Mouse (Mus musculus) neural tube, embryonic 13.5 days (tissue): ENCODE measurements around the gene Ramp2. TPM values are rescaled to one million over a fixed set of nuclear protein-coding genes. Genes with fewer than 3 reads are reported as not detected.

Experiments
- ATAC-seq: fragments of 200-750 bp; cut with Nextera tagmentation; 2 replicates; pipeline ENCODE4 v1.8.0; 2017; ENCODE audit warnings: low read depth, mild to moderate bottlenecking, moderate TSS enrichment, moderate library complexity
- H3K27ac ChIP-seq: fragments of 300-500 bp; sonication (generic); replicated peaks from 2 replicates; pipeline ENCODE4 v1.5.1; 2015; ENCODE audit warnings: moderate library complexity, mild to moderate bottlenecking, inconsistent platforms
- H3K27me3 ChIP-seq: fragments of 300-500 bp; sonication (generic); 2 replicates; pipeline ENCODE4 v1.6.1; 2015; ENCODE audit warnings: mild to moderate bottlenecking, inconsistent platforms
- H3K36me3 ChIP-seq: fragments of 300-500 bp; sonication (generic); 2 replicates; pipeline ENCODE4 v1.6.1; 2015; ENCODE audit warnings: mild to moderate bottlenecking, inconsistent platforms
- H3K4me1 ChIP-seq: fragments of 300-500 bp; sonication (generic); replicated peaks from 2 replicates; pipeline ENCODE4 v1.6.1; 2015; ENCODE audit warnings: inconsistent platforms
- H3K4me2 ChIP-seq: fragments of 300-500 bp; sonication (generic); 2 replicates; pipeline ENCODE4 v1.6.1; 2015; ENCODE audit warnings: inconsistent platforms, mild to moderate bottlenecking, moderate library complexity
- H3K4me3 ChIP-seq: fragments of 300-500 bp; sonication (generic); 2 replicates; pipeline ENCODE4 v1.5.1; 2015; ENCODE audit warnings: mild to moderate bottlenecking, inconsistent platforms
- H3K9ac ChIP-seq: fragments of 300-500 bp; sonication (generic); 2 replicates; pipeline ENCODE4 v1.6.1; 2015; ENCODE audit warnings: moderate library complexity, mild to moderate bottlenecking, inconsistent platforms
- H3K9me3 ChIP-seq: fragments of 300-500 bp; sonication (generic); 2 replicates; pipeline ENCODE4 v1.6.1; 2016; ENCODE audit warnings: inconsistent platforms
- WGBS: fragments of 180-500 bp; shearing (Covaris S2); methylation state at CpG from one replicate; pipeline ENCODE4 v1.1.7; 2015; 5-methylcytosine and 5-hydroxymethylcytosine counted together
- polyA plus RNA-seq: library from polyadenylated mRNA; unstranded; fragments of >200 nt; fragmentation: Nextera tagmentation; extraction: Ambion mirVana; gene quantifications from 2 replicates; pipeline ENCODE4 v1.2.1, GENCODE M21; 2015

The Ramp2 gene
- polyA plus RNA-seq, 1 experiment from 2014 or later = 108 TPM

- peak overlapping the region; percentile 78 for H3K4me2 ChIP-seq
- peaks cover 60% of the 10 kb centered on the region for H3K27me3 ChIP-seq
- H3K36me3 ChIP-seq = peaks cover 13% of the 10 kb centered on the region
- peak overlapping the region; percentile 42 for H3K4me3 ChIP-seq
- peak overlapping the region; percentile 72 for H3K9ac ChIP-seq
- under 1% methylated on average over 30 of the region's 30 CpGs for WGBS
- no peak; the same call in 1 of the 2 replicates for ATAC-seq
- H3K4me1 ChIP-seq = peaks cover 56% of the 10 kb centered on the region
- H3K27ac ChIP-seq = 0 out of 2 replicates have a peak overlapping the region, but pooled peaks have one; percentile 2
- no peaks in the 10 kb centered on the region for H3K9me3 ChIP-seq
Observed at GRCm38 (mm10) chr11:101260826-101261380, 15.1 kb downstream of the Ramp2 start.

- peaks cover 75% of the 10 kb centered on the region for H3K27me3 ChIP-seq
- H3K9me3 ChIP-seq = no peaks in the 10 kb centered on the region
- no peak overlapping the region for H3K27ac ChIP-seq
- no peak for ATAC-seq
- peaks cover 7% of the 10 kb centered on the region; the same call in 1 of the 2 replicates for H3K36me3 ChIP-seq
- WGBS = 2% methylated on average over 24 of the region's 24 CpGs
- no peak overlapping the region for H3K9ac ChIP-seq
- peaks cover 56% of the 10 kb centered on the region for H3K4me1 ChIP-seq
- peak overlapping the region; percentile 78 for H3K4me2 ChIP-seq
- H3K4me3 ChIP-seq = peak overlapping the region; percentile 14
Observed at GRCm38 (mm10) chr11:101262272-101262967, 16.6 kb downstream of the Ramp2 start.

GRCm38 (mm10) chr11:101263138-101263988, 17.5 kb downstream of the Ramp2 start:
- Histone ChIP-seq H3K27me3 (peaks cover 81% of the 10 kb centered on the region), H3K4me3 (no peak overlapping the region), H3K27ac (no peak overlapping the region), H3K9ac (no peak overlapping the region), H3K36me3 (no peaks in the 10 kb centered on the region), H3K9me3 (no peaks in the 10 kb centered on the region), H3K4me2 (0 out of 2 replicates have a peak overlapping the region, but pooled peaks have one; percentile 8), H3K4me1 (peaks cover 56% of the 10 kb centered on the region)
- no peak for ATAC-seq
- 4% methylated on average over 32 of the region's 32 CpGs for WGBS

- no peaks in the 10 kb centered on the region for H3K36me3 ChIP-seq
- no peak overlapping the region for H3K27ac ChIP-seq
- no peaks in the 10 kb centered on the region for H3K9me3 ChIP-seq
- H3K9ac ChIP-seq = no peak overlapping the region
- peaks cover 55% of the 10 kb centered on the region for H3K4me1 ChIP-seq
- H3K4me2 ChIP-seq = no peak overlapping the region
- no peak overlapping the region for H3K4me3 ChIP-seq
- ATAC-seq = no peak
- peaks cover 86% of the 10 kb centered on the region for H3K27me3 ChIP-seq
- 9% methylated on average over 3 of the region's 3 CpGs for WGBS
Observed at GRCm38 (mm10) chr11:101263989-101264280, 18.1 kb downstream of the Ramp2 start.

- 3% methylated on average over 31 of the region's 31 CpGs for WGBS
- H3K9me3 ChIP-seq = no peaks in the 10 kb centered on the region
- peaks cover 80% of the 10 kb centered on the region for H3K27me3 ChIP-seq
- H3K36me3 ChIP-seq = no peaks in the 10 kb centered on the region
- no peak for ATAC-seq
- peaks cover 50% of the 10 kb centered on the region for H3K4me1 ChIP-seq
- peak overlapping the region; percentile 33 for H3K4me3 ChIP-seq
- peak overlapping the region; percentile 56 for H3K4me2 ChIP-seq
- H3K27ac ChIP-seq = no peak overlapping the region
- H3K9ac ChIP-seq = peak overlapping the region; percentile 59
Observed at GRCm38 (mm10) chr11:101264954-101265471, 19.2 kb downstream of the Ramp2 start.

- 26% methylated on average over 6 of the region's 6 CpGs for WGBS
- ATAC-seq = no peak
- Histone ChIP-seq H3K4me2 (no peak overlapping the region), H3K36me3 (no peaks in the 10 kb centered on the region), H3K4me1 (peaks cover 41% of the 10 kb centered on the region), H3K27ac (no peak overlapping the region), H3K27me3 (peaks cover 75% of the 10 kb centered on the region), H3K4me3 (no peak overlapping the region), H3K9ac (no peak overlapping the region), H3K9me3 (no peaks in the 10 kb centered on the region)
Observed at GRCm38 (mm10) chr11:101265906-101266305, 20.1 kb downstream of the Ramp2 start.

GRCm38 (mm10) chr11:101269577-101270116, 23.8 kb downstream of the Ramp2 start:
- Histone ChIP-seq H3K9ac (no peak overlapping the region), H3K36me3 (no peaks in the 10 kb centered on the region), H3K27me3 (peaks cover 40% of the 10 kb centered on the region), H3K9me3 (no peaks in the 10 kb centered on the region), H3K4me1 (peaks cover 15% of the 10 kb centered on the region), H3K27ac (peak overlapping the region; percentile 56; the same call in 1 of the 2 replicates), H3K4me2 (peak overlapping the region; percentile 5; the same call in 1 of the 2 replicates), H3K4me3 (no peak overlapping the region)
- ATAC-seq = no peak
- WGBS = 37% methylated on average over 10 of the region's 10 CpGs

GRCm38 (mm10) chr11:101272446-101272845, 26.6 kb downstream of the Ramp2 start:
- no peak overlapping the region for H3K9ac ChIP-seq
- no peaks in the 10 kb centered on the region for H3K9me3 ChIP-seq
- H3K36me3 ChIP-seq = peaks cover 10% of the 10 kb centered on the region; the same call in 1 of the 2 replicates
- peaks cover 19% of the 10 kb centered on the region for H3K4me1 ChIP-seq
- peaks cover 12% of the 10 kb centered on the region for H3K27me3 ChIP-seq
- no peak overlapping the region for H3K4me3 ChIP-seq
- no peak for ATAC-seq
- no peak overlapping the region for H3K27ac ChIP-seq
- 76% methylated on average over 3 of the region's 3 CpGs for WGBS
- H3K4me2 ChIP-seq = no peak overlapping the region

GRCm38 (mm10) chr11:101275309-101275708, 29.5 kb downstream of the Ramp2 start:
- H3K4me1 ChIP-seq = peaks cover 27% of the 10 kb centered on the region
- no peaks in the 10 kb centered on the region for H3K9me3 ChIP-seq
- 74% methylated on average over 4 of the region's 4 CpGs for WGBS
- peaks cover 10% of the 10 kb centered on the region; the same call in 1 of the 2 replicates for H3K36me3 ChIP-seq
- H3K27ac ChIP-seq = no peak overlapping the region
- peaks cover 7% of the 10 kb centered on the region for H3K27me3 ChIP-seq
- no peak overlapping the region for H3K4me2 ChIP-seq
- ATAC-seq = no peak
- no peak overlapping the region for H3K9ac ChIP-seq
- no peak overlapping the region for H3K4me3 ChIP-seq

GRCm38 (mm10) chr11:101276319-101277070, 30.7 kb downstream of the Ramp2 start:
- peaks cover 27% of the 10 kb centered on the region for H3K4me1 ChIP-seq
- peaks cover 10% of the 10 kb centered on the region; the same call in 1 of the 2 replicates for H3K36me3 ChIP-seq
- H3K9me3 ChIP-seq = no peaks in the 10 kb centered on the region
- 27% methylated on average over 27 of the region's 27 CpGs for WGBS
- H3K27me3 ChIP-seq = peaks cover 9% of the 10 kb centered on the region; the same call in 1 of the 2 replicates
- H3K4me2 ChIP-seq = peak overlapping the region; percentile 88
- peak overlapping the region; percentile 13; the same call in 1 of the 2 replicates for H3K9ac ChIP-seq
- H3K27ac ChIP-seq = no peak overlapping the region
- 0 out of 2 replicates have a peak overlapping the region, but pooled peaks have one; percentile 75 for H3K4me3 ChIP-seq
- ATAC-seq = no peak
